Mouse (Mus musculus) heart, embryonic 10.5 days (tissue): Measurements from ENCODE around the gene Tmem266. TPM values are rescaled to one million over a fixed set of nuclear protein-coding genes. Genes with fewer than 3 reads are reported as not detected.

Experiments used
- DNase-seq: peaks from one replicate; pipeline ENCODE4 v3.0.0-alpha.2; 2017; ENCODE audit warnings: low spot score
- H3K27ac ChIP-seq: fragments of 300-500 bp; sonication (generic); 2 replicates; pipeline ENCODE4 v1.5.1; 2016; ENCODE audit warnings: mild to moderate bottlenecking
- H3K27me3 ChIP-seq: fragments of 300-500 bp; sonication (generic); 2 replicates; pipeline ENCODE4 v1.6.1; 2016; ENCODE audit warnings: mild to moderate bottlenecking; ENCODE audit not compliant: poor library complexity, insufficient read depth, severe bottlenecking
- H3K36me3 ChIP-seq: fragments of 300-500 bp; sonication (generic); 2 replicates; pipeline ENCODE4 v1.6.1; 2016; ENCODE audit warnings: mild to moderate bottlenecking, moderate library complexity
- H3K4me1 ChIP-seq: fragments of 300-500 bp; sonication (generic); 2 replicates; pipeline ENCODE4 v1.6.1; 2016; ENCODE audit warnings: mild to moderate bottlenecking
- H3K4me3 ChIP-seq: fragments of 300-500 bp; sonication (generic); 2 replicates; pipeline ENCODE4 v1.5.1; 2016; ENCODE audit warnings: mild to moderate bottlenecking, moderate library complexity
- H3K9me3 ChIP-seq: fragments of 300-500 bp; sonication (generic); 2 replicates; pipeline ENCODE4 v1.6.1; 2016; ENCODE audit warnings: mild to moderate bottlenecking, moderate library complexity
- WGBS: fragments of 180-500 bp; shearing (Covaris S2); methylation state at CpG from one replicate; pipeline ENCODE4 v1.1.7; 2016; 5-methylcytosine and 5-hydroxymethylcytosine counted together
- polyA plus RNA-seq: library from polyadenylated mRNA; unstranded; fragments of >200 nt; fragmentation: Nextera tagmentation; extraction: Ambion mirVana; gene quantifications from 2 replicates; pipeline ENCODE4 v1.2.1, GENCODE M21; 2016

The Tmem266 gene
- polyA plus RNA-seq, 1 experiment from 2014 or later = 0.13 TPM

DNA sequence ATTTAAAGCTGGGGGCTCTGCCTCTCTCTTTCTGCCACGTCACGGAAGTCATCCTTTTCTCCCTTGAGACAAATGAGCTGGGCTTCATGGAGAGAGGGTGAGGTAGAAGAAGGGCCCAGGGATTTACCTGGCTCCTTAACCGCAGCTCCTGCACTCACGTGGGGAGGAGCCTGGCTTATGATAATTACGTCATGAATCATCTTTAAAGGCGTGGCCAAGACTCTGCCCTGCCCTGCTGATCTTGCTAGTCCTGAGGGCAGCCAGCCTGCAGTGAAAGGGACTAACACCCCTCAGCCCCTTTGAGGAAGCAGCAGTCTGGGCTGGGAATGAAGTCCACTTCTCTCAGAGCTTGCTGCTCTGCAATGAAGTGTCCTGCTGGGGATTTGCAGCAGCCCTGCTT lies 84.4 kb downstream of the Tmem266 start:
- no peaks in the 10 kb centered on the region for H3K9me3 ChIP-seq
- peaks cover 78% of the 10 kb centered on the region for H3K27me3 ChIP-seq
- 25% methylated on average over 6 of the region's 6 CpGs for WGBS
- H3K27ac ChIP-seq = no peak overlapping the region
- peaks cover 23% of the 10 kb centered on the region for H3K4me1 ChIP-seq
- DNase-seq = no peak
- H3K4me3 ChIP-seq = no peak overlapping the region
- H3K36me3 ChIP-seq = no peaks in the 10 kb centered on the region

DNA sequence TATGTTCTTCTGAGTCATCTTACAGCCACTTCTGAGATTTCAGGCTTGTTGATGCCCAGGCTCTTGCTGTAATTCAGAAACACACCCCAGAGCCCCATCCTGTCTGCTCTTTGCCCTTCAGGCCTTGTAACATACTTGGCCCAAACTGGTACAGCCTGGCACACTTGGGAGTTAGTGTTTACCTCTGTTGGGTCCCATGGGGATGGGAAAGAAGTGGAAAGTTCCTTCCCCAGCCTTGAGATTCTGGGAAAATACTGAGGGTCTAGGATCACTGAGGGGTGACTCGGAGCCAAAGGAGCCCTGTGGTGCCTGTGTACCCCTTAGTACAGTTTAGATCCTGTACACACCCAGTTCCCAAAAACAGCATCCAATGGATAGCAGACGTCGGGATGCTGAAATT lies 95.1 kb downstream of the Tmem266 start:
- Histone ChIP-seq H3K36me3 (no peaks in the 10 kb centered on the region), H3K4me3 (no peak overlapping the region), H3K9me3 (peaks cover 11% of the 10 kb centered on the region), H3K27ac (no peak overlapping the region), H3K27me3 (peaks cover 56% of the 10 kb centered on the region), H3K4me1 (peaks cover 8% of the 10 kb centered on the region; the same call in 1 of the 2 replicates)
- WGBS = 91% methylated on average over 3 of the region's 3 CpGs
- DNase-seq = no peak

DNA sequence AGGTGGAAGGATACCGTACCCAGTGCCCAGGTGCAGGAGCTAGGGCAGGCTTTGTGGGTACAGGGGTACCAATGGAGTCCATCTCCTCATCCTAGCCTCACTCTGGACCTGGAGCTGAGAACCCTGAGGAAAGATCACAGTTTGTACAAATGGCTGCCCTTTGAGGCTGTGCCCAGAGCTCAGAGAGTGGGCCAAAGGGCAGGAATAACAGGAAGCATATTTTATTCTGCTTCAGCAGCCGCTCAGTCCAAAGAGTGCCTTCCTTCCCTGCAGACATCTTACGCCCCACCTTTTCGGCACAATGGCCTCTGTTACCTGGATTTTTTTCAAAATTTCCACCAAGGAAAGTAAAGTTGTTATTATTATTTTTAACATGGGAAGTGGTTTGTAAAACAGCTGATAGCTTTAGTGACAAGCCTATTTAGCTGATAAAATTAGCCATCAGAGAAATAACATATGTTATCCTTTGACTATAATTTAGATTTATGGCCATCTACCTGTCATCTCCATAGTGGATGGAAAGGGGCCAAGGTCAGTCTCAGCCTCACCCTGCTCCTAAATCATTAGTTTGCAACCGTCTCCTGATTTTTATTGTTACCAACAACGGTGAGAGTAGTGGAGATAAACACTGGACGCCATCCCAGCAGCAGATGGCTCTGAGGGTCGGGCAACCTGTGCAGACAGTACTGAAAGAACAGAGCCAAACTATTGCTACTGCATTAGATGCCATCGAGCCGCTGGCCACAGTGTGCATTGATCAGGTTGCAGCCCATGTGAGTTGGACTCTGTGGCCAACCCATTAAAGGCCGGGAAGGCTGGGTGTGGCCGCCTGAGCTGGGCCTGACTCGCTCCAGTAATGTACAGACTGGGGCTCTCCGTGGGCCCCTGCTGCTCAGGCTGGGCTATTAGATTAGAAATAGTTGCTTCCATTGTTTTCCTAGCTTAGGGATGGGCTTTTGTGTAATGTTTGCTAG lies 97.0 kb downstream of the Tmem266 start:
- Histone ChIP-seq H3K4me1 (peaks cover 8% of the 10 kb centered on the region; the same call in 1 of the 2 replicates), H3K4me3 (no peak overlapping the region)
- no peak for DNase-seq

DNA sequence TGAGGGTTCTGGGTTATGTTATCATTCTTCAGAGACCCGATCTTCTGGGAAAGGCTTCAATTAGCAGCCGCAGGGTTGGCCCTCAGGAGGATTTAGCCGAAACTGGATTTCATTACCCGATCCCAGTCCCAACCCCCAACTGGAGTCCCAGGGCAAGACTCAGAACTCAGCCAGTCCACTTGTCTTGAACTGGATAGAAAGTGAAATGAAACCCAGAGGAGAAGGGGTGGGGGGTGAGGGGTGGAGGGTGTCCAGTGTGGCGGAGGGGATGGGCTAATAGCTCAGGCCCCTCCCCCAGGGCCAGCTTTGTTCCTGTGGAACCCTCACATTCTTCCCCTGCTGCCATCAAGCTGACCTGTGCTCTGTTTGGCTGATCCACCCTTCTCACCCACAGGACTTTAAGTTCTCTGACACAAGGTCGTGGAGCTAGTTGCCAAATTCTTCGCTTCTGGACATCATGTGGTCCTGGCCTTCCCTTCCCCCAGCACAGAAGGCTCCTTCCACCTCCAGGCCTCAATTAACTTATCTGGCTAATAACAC lies 98.6 kb downstream of the Tmem266 start:
- DNase-seq = no peak
- Histone ChIP-seq H3K27ac (no peak overlapping the region), H3K4me3 (no peak overlapping the region), H3K9me3 (peaks cover 11% of the 10 kb centered on the region), H3K4me1 (peaks cover 15% of the 10 kb centered on the region), H3K36me3 (no peaks in the 10 kb centered on the region), H3K27me3 (peaks cover 31% of the 10 kb centered on the region)
- 48% methylated on average over 7 of the region's 7 CpGs for WGBS

More for the DNA sequence above, 97.0 kb downstream of the Tmem266 start:
- Histone ChIP-seq H3K36me3 (no peaks in the 10 kb centered on the region), H3K27ac (no peak overlapping the region), H3K27me3 (peaks cover 37% of the 10 kb centered on the region), H3K9me3 (peaks cover 11% of the 10 kb centered on the region)
- 79% methylated on average over 14 of the region's 14 CpGs for WGBS

DNA sequence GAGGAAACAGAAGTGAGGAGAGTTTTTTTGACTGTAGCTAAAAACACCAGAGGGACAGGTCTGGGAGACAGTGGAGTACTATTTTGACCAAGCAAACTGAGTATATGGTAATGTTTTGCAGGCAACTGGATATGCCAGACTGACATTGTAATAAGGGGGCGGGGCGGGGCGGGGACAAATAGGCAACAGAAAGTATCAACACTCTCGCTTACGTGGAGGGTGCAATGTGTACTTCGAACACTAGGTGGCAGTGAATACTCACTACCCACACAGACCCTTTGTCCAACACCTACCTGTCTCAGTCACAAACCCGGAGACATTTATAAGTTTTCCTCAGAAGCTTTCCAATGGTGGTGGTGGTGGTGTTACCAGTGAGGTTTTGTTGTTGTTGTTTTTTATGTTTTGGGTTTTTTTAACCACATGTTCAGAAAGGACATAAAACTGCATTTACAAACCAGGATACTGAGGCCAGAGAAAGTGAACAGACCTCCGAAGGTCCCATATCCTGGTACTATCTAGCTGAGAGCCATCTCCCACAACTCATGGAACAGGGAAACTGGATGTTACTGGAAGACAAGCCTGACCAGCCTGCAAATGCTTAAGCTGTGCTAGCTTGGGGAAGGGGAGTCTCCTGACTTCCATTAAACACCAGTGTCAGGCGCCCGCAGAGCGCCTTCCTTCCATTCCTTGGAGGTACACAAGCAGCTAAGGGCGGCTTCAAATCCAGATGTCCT lies 102.7 kb downstream of the Tmem266 start:
- peaks cover 15% of the 10 kb centered on the region for H3K4me1 ChIP-seq
- no peak overlapping the region for H3K27ac ChIP-seq
- no peaks in the 10 kb centered on the region for H3K36me3 ChIP-seq
- H3K27me3 ChIP-seq = peaks cover 40% of the 10 kb centered on the region
- WGBS = 28% methylated on average over 12 of the region's 12 CpGs
- DNase-seq = peak; percentile 86
- H3K9me3 ChIP-seq = no peaks in the 10 kb centered on the region
- peak overlapping the region; percentile 35; the same call in 1 of the 2 replicates for H3K4me3 ChIP-seq

DNA sequence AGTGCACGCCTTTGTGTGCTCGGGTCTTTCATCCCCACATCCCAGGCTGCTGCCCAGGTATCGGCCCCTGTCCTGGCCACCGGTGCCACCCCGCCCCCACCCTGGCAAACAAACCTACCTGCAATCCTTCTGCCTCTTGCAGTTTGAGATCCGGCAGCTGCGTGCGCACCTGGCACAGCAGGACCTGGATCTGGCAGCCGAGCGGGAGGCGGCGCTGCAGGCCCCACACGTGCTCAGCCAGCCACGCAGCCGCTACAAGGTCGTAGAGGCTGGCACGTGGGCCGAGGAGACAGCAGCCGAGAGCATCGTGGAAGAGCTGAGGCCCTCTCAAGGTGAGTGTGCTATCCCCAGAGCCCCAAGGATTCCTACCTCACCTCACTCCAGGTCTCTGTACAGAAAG lies 103.4 kb downstream of the Tmem266 start:
- Histone ChIP-seq H3K4me1 (peaks cover 14% of the 10 kb centered on the region), H3K36me3 (no peaks in the 10 kb centered on the region), H3K9me3 (no peaks in the 10 kb centered on the region), H3K4me3 (peak overlapping the region; percentile 35), H3K27me3 (peaks cover 40% of the 10 kb centered on the region), H3K27ac (peak overlapping the region; percentile 13)
- WGBS = 13% methylated on average over 20 of the region's 20 CpGs
- no peak for DNase-seq

DNA sequence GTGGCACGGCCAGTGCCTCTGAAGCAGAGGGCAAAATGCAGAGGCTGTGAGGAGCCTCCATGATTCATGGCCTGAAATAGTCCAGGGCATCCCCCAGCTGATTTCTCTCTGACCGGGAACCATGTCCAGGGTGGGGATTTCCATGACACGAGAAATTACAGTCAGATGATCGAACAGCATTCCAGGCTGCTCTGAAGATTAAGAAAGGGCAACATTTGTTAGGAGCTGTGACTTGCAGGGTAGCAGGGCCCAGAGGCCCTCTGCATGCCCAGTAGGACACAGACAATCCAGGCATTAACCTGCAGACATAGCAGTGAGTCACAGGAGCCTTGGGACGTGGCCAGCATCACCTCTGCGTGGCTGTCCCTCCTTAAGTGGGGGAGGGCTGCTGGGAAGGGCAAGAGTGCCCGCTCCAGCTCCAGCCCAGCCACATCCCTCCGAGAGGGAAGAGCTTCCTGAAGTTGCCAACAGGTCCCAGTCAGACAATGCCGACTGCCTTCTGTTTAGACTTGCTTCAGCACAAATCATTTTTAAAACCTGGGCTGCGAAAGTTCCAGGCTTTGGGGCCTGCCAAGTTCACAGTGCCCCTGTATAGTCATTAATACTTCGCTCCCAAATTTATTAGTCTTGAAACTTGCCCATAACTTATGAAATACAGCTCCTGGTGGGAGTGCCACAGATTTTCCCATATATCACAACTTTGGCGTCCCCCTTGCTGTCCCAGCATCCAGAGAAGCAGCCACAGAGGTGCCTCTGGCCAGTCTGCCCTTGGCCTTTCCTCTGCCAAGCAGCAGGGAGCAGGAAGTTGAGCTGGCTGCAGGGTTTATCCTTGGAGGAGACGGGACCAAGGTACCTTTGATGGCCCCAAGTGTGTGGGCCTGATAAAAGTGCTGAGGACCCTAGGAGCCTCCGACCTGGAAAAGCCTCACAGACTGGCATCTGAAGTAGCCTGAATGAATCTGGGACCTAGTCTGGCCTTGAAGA lies 105.9 kb downstream of the Tmem266 start:
- Histone ChIP-seq H3K36me3 (no peaks in the 10 kb centered on the region), H3K27ac (no peak overlapping the region), H3K4me1 (peaks cover 7% of the 10 kb centered on the region), H3K27me3 (peaks cover 35% of the 10 kb centered on the region), H3K9me3 (no peaks in the 10 kb centered on the region), H3K4me3 (no peak overlapping the region)
- 65% methylated on average over 14 of the region's 14 CpGs for WGBS
- DNase-seq = no peak

DNA sequence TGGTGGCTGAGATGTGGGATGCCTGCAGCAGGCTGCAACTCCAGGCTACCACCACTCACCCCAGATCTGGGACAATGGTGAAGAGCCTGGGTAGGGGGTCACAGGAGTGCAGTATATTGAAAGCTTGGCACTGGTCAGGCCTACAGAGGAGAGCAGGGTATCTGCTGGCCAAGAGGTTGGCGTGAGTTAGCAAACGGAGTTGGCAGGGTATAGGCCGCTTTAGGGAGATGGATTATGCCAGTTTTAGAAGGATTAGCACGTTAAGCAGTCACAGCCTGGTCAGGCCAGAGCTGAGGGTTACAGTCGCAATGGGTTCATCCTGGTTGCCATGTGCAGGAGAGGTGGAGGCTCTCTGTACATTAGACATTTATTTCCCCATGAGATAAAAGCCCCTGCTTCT lies 107.2 kb downstream of the Tmem266 start:
- H3K4me1 ChIP-seq = peaks cover 7% of the 10 kb centered on the region
- no peaks in the 10 kb centered on the region for H3K9me3 ChIP-seq
- DNase-seq = no peak
- no peaks in the 10 kb centered on the region for H3K36me3 ChIP-seq
- H3K27ac ChIP-seq = no peak overlapping the region
- 79% methylated on average over 5 of the region's 5 CpGs for WGBS
- H3K4me3 ChIP-seq = no peak overlapping the region
- peaks cover 39% of the 10 kb centered on the region for H3K27me3 ChIP-seq

DNA sequence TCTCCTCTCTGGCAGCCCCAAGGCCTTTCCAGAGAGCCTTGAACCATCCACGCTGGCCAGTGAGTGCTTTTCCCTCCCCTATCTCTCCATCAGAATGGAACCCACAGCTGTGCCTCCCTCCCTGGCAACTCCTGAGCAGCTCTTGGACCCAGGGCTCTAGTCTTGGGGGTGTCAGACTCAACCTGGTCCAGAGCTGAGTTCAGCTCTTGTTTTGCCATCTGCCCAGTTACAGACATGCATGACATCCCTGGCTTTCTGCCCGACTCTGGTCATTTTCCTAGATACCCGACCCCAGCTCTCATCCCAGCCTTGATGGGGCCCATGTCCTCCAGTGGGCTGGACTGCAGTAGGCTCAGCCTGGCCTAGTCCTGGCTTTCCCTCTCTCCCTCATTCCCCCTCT lies 111.7 kb downstream of the Tmem266 start:
- Histone ChIP-seq H3K9me3 (no peaks in the 10 kb centered on the region), H3K36me3 (no peaks in the 10 kb centered on the region), H3K27ac (no peak overlapping the region), H3K27me3 (peaks cover 8% of the 10 kb centered on the region; the same call in 1 of the 2 replicates), H3K4me3 (no peak overlapping the region), H3K4me1 (no peaks in the 10 kb centered on the region)
- no peak for DNase-seq
- 49% methylated on average over 3 of the region's 3 CpGs for WGBS

DNA sequence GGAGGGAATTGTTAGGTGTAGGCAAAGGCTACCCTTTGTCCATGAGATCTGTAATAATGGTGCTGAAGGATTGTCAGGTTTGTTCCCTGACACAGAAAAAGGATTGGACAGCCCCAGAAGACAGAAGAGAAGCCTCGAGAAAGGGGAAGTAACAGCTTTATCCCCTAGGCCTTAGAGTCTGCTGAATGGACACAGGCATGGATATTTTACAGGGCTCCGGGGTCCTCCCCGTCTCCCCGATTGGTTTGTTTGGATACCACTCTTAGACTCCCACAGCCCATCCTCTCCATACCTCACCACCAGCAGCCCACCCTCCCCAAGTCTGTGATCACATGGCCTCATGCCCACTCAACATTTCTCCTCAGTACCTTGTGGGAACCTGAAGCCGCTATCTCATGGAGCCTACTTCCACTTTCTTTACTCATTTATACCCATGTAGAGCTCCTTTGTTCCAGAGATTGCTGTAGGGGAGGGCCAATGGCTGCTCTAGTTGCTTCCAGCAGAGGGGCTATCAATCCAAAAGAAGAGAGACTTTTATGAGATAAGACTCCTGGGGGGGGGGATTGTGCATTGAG lies 112.6 kb downstream of the Tmem266 start:
- peak; percentile 42 for DNase-seq
- 79% methylated on average over 5 of the region's 5 CpGs for WGBS
- H3K4me3 ChIP-seq = no peak overlapping the region

DNA sequence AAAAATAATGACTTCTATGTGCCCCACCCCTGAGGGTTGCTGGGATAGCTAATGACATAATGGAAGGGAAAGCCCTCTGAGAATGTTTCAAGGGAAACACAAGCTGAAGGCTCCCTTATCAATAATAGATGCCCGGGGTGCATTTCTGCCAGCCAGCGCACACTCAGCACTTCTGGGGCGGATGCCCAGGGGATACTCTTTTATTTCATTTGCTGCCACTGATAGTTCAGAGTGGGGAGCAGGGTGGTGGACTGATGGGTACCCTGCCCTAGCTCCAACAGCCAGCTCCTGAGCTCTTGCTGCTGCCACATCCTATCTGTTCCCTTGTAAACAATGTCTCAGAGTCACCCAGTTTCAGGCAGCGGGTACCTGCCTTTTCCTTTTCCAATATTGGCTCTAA lies 120.8 kb downstream of the Tmem266 start:
- WGBS = 76% methylated on average over 4 of the region's 4 CpGs
- Histone ChIP-seq H3K9me3 (no peaks in the 10 kb centered on the region), H3K27ac (no peak overlapping the region)

More for the DNA sequence above, 112.6 kb downstream of the Tmem266 start:
- Histone ChIP-seq H3K9me3 (no peaks in the 10 kb centered on the region), H3K27ac (no peak overlapping the region), H3K4me1 (no peaks in the 10 kb centered on the region), H3K36me3 (no peaks in the 10 kb centered on the region), H3K27me3 (peaks cover 4% of the 10 kb centered on the region; the same call in 1 of the 2 replicates)

More for the DNA sequence above, 120.8 kb downstream of the Tmem266 start:
- Histone ChIP-seq H3K4me3 (no peak overlapping the region), H3K4me1 (no peaks in the 10 kb centered on the region), H3K27me3 (0 out of 2 replicates have a peak, but pooled peaks cover 7% of the 10 kb centered on the region), H3K36me3 (no peaks in the 10 kb centered on the region)
- DNase-seq = no peak
